Mouse (Mus musculus) cortical plate, adult 2 months (tissue): ENCODE measurements at regions not wholly inside any gene's neighbourhood (a gene's known extent, or its start where the extent isn't known, plus 50 kb on each side); places are given as distances from the start of the nearest gene placed in this dataset.

Source experiments
- H3K27ac ChIP-seq: fragments of 200-500 bp; 2 replicates; pipeline ENCODE4 v1.5.1; 2012; ENCODE audit warnings: low read length, control low read depth, inconsistent platforms; ENCODE audit not compliant: insufficient read depth
- H3K4me1 ChIP-seq: fragments of 200-500 bp; 2 replicates; pipeline ENCODE4 v1.6.1; 2011; ENCODE audit warnings: low read length; ENCODE audit not compliant: control insufficient read depth, insufficient read depth
- H3K4me3 ChIP-seq: fragments of 200-500 bp; 2 replicates; pipeline ENCODE4 v1.5.1; 2011; ENCODE audit warnings: mild to moderate bottlenecking, low read length, control low read depth; ENCODE audit not compliant: insufficient read depth
- CTCF ChIP-seq: fragments of 200-500 bp; IDR thresholded peaks from 2 replicates; pipeline ENCODE4 v1.5.1; 2011; ENCODE audit warnings: mild to moderate bottlenecking, control low read depth, low read length; ENCODE audit not compliant: insufficient read depth; ENCODE audit errors: extremely low read depth
- POLR2A ChIP-seq: fragments of 200-500 bp; IDR thresholded peaks from 2 replicates; pipeline ENCODE4 v1.6.1; 2011; ENCODE audit warnings: mild to moderate bottlenecking, low read length, control low read depth; ENCODE audit not compliant: insufficient read depth; ENCODE audit errors: extremely low read depth

- no peaks in the 10 kb centered on the region for H3K4me1 ChIP-seq
- H3K27ac ChIP-seq = no peak overlapping the region
- TF ChIP-seq CTCF = peak; percentile 17; the same call in 1 of the 2 replicates
- TF ChIP-seq POLR2A = no peak
- H3K4me3 ChIP-seq = no peak overlapping the region
These were observed 375.5 kb downstream of the Nap1l3 start for GRCm38 (mm10) chrX:122021749-122022148.
